ENCODE assay signal across 34 mouse cellular contexts in the genomic region with DNA sequence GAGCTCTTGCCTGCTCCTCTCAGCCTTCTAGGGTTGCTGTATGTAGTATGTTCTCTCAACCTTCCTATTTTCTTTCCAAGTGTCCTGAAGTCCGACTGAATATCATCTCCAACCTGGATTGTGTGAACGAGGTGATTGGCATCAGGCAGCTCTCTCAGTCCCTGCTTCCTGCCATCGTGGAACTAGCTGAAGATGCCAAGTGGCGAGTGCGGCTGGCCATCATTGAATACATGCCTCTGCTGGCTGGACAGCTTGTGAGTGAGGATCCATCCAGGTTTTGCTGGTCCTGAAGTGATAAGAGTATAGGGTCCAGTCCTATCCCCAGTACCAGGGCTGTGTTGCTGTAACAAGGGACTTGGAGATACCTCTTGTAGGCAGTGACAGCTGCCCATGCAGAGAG. TPM values are rescaled to one million over a fixed set of nuclear protein-coding genes. Genes with fewer than 3 reads are reported as not detected.
"Had no signal": no experiment of that assay in that cellular context is flagged by ENCODE, and none has a peak within 500 bp of the region (broad histone marks: within the 10 kb centered on the region; RNA-seq: fewer than 3 reads in every experiment).

No protein-coding gene starts in this region.

- DNase-seq: cerebellum, adult 2 months; cerebellum, adult 8-10 months; cerebellum, adult 9-10 months; cerebellum, adult 9-11 months; cerebellum, postnatal 10 days; cerebellum, postnatal 14 days; cerebellum, postnatal 25 days; cerebellum, postnatal 36 days; embryo, embryonic 11 days; forebrain, postnatal 0 days; gastrocnemius, adult 2 months; gastrocnemius, postnatal 10 days; gastrocnemius, postnatal 14 days; gastrocnemius, postnatal 25 days; gastrocnemius, postnatal 36 days; heart, adult 18-20 months; heart, adult 2 months had no signal

- H3K27ac ChIP-seq: embryonic facial prominence, embryonic 10.5 days; embryonic facial prominence, embryonic 12.5 days; embryonic facial prominence, embryonic 13.5 days; embryonic facial prominence, embryonic 15.5 days; forebrain, embryonic 10.5 days; forebrain, embryonic 12.5 days; forebrain, embryonic 13.5 days; forebrain, embryonic 15.5 days; gastrocnemius, adult 2 months; heart, adult 2 months had no signal

- H3K27me3 ChIP-seq: embryonic facial prominence, embryonic 12.5 days; embryonic facial prominence, embryonic 13.5 days; embryonic facial prominence, embryonic 15.5 days; forebrain, embryonic 12.5 days; forebrain, embryonic 13.5 days; forebrain, embryonic 15.5 days had no signal

- H3K4me3 ChIP-seq: embryonic facial prominence, embryonic 10.5 days; embryonic facial prominence, embryonic 12.5 days; embryonic facial prominence, embryonic 13.5 days; embryonic facial prominence, embryonic 15.5 days; erythroblast, embryonic 14.5 days; forebrain, embryonic 10.5 days; forebrain, embryonic 12.5 days; forebrain, embryonic 13.5 days; forebrain, embryonic 15.5 days; gastrocnemius, adult 2 months; heart, adult 2 months had no signal

- H3K9me3 ChIP-seq: embryonic facial prominence, embryonic 10.5 days; embryonic facial prominence, embryonic 12.5 days; embryonic facial prominence, embryonic 13.5 days; embryonic facial prominence, embryonic 15.5 days; forebrain, embryonic 10.5 days; forebrain, embryonic 12.5 days; forebrain, embryonic 13.5 days; forebrain, embryonic 15.5 days had no signal

- ATAC-seq: forebrain, embryonic 13.5 days; forebrain, embryonic 14.5 days; forebrain, embryonic 15.5 days; forebrain, embryonic 16.5 days; forebrain, postnatal 0 days had no signal

- H3K4me1 ChIP-seq: embryonic facial prominence, embryonic 10.5 days; embryonic facial prominence, embryonic 12.5 days; embryonic facial prominence, embryonic 13.5 days; embryonic facial prominence, embryonic 15.5 days; forebrain, embryonic 10.5 days; forebrain, embryonic 12.5 days; forebrain, embryonic 13.5 days; forebrain, embryonic 15.5 days had no signal

- H3K9ac ChIP-seq: embryonic facial prominence, embryonic 12.5 days; embryonic facial prominence, embryonic 13.5 days; embryonic facial prominence, embryonic 15.5 days; forebrain, embryonic 12.5 days; forebrain, embryonic 13.5 days; forebrain, embryonic 15.5 days; forebrain, postnatal 0 days had no signal

- H3K4me2 ChIP-seq: embryonic facial prominence, embryonic 12.5 days; embryonic facial prominence, embryonic 13.5 days; embryonic facial prominence, embryonic 15.5 days; forebrain, embryonic 12.5 days; forebrain, embryonic 13.5 days; forebrain, embryonic 15.5 days had no signal

RNA-seq across cellular contexts. Expression of gene Vmn1r233, which starts 35.9 kb away (rescaled TPM):
- polyA plus RNA-seq: cerebellum, adult 2 months; cortical plate, adult 2 months; embryonic facial prominence, embryonic 10.5 days; embryonic facial prominence, embryonic 11.5 days; embryonic facial prominence, embryonic 12.5 days; embryonic facial prominence, embryonic 13.5 days; embryonic facial prominence, embryonic 14.5 days; embryonic facial prominence, embryonic 15.5 days; erythroblast, embryonic 14.5 days; forebrain, embryonic 10.5 days; forebrain, embryonic 11.5 days; forebrain, embryonic 12.5 days; forebrain, embryonic 13.5 days; forebrain, embryonic 14.5 days; forebrain, embryonic 15.5 days; forebrain, embryonic 16.5 days; forebrain, postnatal 0 days; frontal cortex, adult 2 months; gonadal fat pad, adult 2 months; heart, adult 2 months had no signal

RNA-seq across cellular contexts. Expression of gene Vmn1r232, which starts 40.9 kb away (rescaled TPM):
- polyA plus RNA-seq: cerebellum, adult 2 months; cortical plate, adult 2 months; embryonic facial prominence, embryonic 10.5 days; embryonic facial prominence, embryonic 11.5 days; embryonic facial prominence, embryonic 12.5 days; embryonic facial prominence, embryonic 13.5 days; embryonic facial prominence, embryonic 14.5 days; embryonic facial prominence, embryonic 15.5 days; erythroblast, embryonic 14.5 days; forebrain, embryonic 10.5 days; forebrain, embryonic 11.5 days; forebrain, embryonic 12.5 days; forebrain, embryonic 13.5 days; forebrain, embryonic 14.5 days; forebrain, embryonic 15.5 days; forebrain, embryonic 16.5 days; forebrain, postnatal 0 days; frontal cortex, adult 2 months; gonadal fat pad, adult 2 months; heart, adult 2 months had no signal

RNA-seq across cellular contexts. Expression of gene Vmn1r231, which starts 55.5 kb away (rescaled TPM):
- polyA plus RNA-seq: cerebellum, adult 2 months; cortical plate, adult 2 months; embryonic facial prominence, embryonic 10.5 days; embryonic facial prominence, embryonic 11.5 days; embryonic facial prominence, embryonic 12.5 days; embryonic facial prominence, embryonic 13.5 days; embryonic facial prominence, embryonic 14.5 days; embryonic facial prominence, embryonic 15.5 days; erythroblast, embryonic 14.5 days; forebrain, embryonic 10.5 days; forebrain, embryonic 11.5 days; forebrain, embryonic 12.5 days; forebrain, embryonic 13.5 days; forebrain, embryonic 14.5 days; forebrain, embryonic 15.5 days; forebrain, embryonic 16.5 days; forebrain, postnatal 0 days; frontal cortex, adult 2 months; gonadal fat pad, adult 2 months; heart, adult 2 months had no signal
